Mouse (Mus musculus): ENCODE results near the gene 0610037L13Rik.
A peak's percentile ranks its signal among the peaks of the same experiment; 100 is the strongest.

The 0610037L13Rik gene

GRCm38 (mm10) chr4:107889731-107890432 is at the start of gene 0610037L13Rik:
Gene 0610037L13Rik (plus strand): TSS chr4:107889813.
- peak; percentile 97 for DNase-seq

DNA sequence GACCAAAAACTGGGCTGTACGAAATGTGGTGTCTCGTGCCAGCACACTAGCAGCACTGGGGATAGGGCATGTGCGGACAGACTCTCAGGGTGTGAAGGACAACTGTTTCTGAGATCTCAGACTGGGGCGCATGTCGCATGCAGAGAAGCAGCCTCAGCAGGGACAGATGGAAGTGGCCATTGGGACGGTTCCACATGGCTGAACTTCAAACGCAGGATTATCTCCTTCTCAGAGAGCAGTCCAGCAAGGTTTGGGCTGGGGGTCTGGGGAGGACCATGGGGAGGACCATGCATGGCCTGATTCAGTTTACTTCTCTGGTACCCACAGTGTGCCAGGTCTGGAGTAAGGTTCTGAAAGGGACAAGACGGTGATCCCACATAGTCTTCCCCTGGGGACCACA is 45.9 kb upstream of the 0610037L13Rik start:
- DNase-seq = no peak

- peak; percentile 39 for DNase-seq
Measured at GRCm38 (mm10) chr4:107844971-107845370, 44.6 kb upstream of the 0610037L13Rik start.

- DNase-seq = no peak
Measured at GRCm38 (mm10) chr4:107846795-107847194, 42.8 kb upstream of the 0610037L13Rik start.

DNA sequence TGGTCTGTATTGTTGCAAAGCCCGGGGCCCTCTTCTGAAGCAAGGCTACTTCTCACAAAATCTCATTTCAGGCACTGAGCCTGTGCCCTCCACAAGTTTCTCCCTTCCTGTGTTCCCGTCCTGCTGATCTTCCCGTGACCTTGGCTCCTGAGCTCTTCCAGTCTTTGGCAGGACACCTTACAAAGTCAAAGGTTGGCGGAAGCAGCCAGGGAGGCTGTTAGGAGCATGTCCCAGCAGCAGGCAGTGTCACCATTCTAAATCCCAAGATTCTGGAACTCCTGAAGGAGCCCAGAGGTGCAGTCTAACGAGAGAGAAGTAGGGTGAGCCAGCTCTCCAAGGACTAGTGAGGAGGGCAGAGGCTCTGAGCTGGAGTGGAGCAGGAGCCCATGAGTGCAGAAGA is 41.1 kb upstream of the 0610037L13Rik start:
- peak; percentile 42 for DNase-seq

DNA sequence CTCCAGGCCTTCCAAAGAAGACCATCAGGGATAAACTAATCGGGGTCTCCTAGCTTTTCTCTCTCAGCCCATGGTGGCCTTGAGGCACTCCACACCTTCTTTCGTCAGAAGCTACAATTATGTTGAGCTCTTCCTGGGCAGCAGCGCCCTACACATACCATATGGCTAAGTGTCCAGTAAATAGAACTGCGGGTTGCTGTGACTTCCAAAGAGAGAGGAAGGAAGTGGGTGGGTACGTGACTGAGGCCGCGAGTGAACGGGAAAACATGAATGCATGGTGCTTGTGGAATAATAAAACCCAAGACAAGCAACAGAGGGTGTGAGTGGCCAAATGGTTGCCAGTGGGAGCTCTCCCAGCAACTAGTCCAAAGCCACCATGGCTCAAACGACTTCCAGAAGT is 40.0 kb upstream of the 0610037L13Rik start:
- no peak for DNase-seq

- peak; percentile 48 for DNase-seq
Measured at GRCm38 (mm10) chr4:107850091-107850490, 39.5 kb upstream of the 0610037L13Rik start.

GRCm38 (mm10) chr4:107853333-107853732 is 36.3 kb upstream of the 0610037L13Rik start:
- DNase-seq = no peak

DNA sequence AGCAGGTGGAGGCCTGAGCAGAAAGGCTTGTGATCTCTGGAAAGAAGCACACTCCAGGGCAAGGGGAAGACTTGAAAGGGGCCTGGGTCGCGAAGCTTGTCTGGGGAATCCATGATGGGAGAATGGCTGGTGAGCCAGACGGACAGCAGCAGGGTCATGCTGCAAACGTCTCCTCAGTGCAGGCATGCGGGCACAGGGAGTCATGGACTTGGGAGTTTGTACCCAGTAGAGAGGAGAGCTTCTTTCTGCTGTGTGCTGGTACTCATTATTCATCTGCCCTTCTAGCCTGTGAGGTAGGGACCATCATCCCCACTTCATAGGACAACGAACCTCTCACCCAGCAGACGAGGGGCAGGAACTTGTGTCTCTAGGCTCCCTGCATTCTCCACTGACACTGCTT is 35.8 kb upstream of the 0610037L13Rik start:
- DNase-seq = peak; percentile 38

GRCm38 (mm10) chr4:107856958-107857686 is 32.5 kb upstream of the 0610037L13Rik start:
- DNase-seq = no peak

- DNase-seq = no peak
Measured at GRCm38 (mm10) chr4:107858995-107859394, 30.6 kb upstream of the 0610037L13Rik start.

DNA sequence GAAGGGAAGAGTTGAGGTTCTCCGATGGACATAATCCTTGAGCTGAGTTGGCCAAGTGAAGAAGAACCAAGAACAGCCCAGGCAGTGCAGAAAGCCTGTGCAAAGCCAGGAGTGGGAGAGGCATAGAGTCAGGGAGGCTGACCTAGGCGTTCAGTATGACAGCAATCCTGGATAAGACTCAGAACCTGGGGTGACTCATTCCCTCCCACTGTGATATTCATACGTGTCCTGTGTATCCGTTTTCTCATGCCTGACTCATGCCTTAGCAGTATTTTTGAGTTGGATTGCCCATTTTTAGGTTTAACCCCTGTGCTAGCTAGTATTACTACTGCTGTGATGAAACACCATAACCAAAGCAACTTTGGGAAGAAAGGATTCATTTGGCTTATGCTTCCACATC is 24.7 kb upstream of the 0610037L13Rik start:
- DNase-seq = no peak

- DNase-seq = peak; percentile 95
Measured at GRCm38 (mm10) chr4:107879254-107880050, 10.2 kb upstream of the 0610037L13Rik start, which contains the start of gene Magoh. Gene Magoh (plus strand): TSS chr4:107879755.

- DNase-seq = no peak
Measured at GRCm38 (mm10) chr4:107881631-107882030, 8.0 kb upstream of the 0610037L13Rik start.

DNA sequence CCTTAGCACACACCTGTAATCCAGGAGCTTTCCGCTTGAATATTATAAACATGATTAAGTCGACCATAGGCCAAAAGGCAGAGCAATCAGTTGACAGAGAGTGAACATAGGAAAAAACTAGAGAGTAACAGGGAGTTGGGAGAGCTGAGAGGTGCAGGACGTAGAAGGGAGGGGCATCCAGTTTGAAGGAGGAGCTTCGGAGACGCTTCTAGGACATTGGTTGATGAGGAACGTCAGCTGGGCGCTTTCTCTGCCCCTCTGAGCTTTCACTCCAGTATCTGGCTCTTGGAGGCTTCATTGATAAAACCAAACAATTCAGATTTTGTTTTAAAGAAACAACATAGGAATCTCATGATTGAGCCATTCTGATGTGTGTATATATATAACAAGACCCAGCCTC is 3.2 kb upstream of the 0610037L13Rik start:
- DNase-seq = no peak

DNA sequence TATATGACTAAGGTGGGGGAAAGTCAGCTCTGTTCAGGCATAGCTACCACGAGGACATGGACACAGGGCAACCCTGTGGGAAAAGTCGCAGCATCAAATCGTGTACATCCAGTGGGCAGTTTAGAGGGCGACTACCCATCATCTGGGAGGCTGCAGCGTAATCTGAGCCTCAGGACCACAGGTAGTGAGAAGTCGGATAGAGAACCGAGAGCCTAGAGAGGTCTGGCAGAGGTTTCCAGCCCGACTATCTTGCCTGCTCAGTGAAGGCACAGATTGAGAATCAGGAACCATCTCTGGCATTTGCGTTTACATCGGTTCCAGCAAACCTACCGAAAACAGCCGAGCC is 255 bp upstream of the 0610037L13Rik start:
- no peak for DNase-seq

- no peak for DNase-seq
Measured at GRCm38 (mm10) chr4:107892663-107893062, 3.0 kb downstream of the 0610037L13Rik start.

DNA sequence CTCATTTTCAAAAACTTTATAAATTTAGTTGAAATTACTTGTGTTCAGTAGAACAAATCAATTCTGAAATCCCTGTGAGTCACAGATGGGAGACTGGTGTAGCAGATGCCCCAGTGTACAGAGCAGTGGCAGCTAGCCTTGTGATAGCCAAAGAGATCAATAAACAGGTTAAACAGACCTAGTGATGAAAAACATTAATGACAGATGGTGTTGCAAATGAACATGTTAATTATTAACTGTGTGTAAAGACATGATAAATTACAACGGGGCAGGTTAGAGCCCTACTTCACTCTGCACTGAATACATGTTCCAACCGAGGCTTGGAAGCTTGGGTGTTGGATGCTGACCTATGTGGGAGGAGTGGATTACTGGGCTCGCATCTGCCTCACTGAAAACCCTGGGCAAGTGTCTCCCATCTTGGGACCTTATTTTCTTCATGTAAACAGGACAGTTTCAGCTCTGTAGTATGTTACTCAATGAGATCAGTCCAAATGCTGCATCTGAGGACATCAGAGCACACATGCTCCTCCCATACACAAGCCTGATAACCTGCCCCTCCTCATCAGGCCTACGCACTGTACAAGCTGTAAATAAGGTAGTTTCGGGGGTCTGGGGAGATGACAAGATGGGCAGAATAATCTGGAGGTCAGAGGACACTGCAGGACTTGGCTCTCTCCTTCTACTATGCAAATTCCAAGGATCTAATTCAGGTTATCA is 9.8 kb downstream of the 0610037L13Rik start:
- no peak for DNase-seq

DNA sequence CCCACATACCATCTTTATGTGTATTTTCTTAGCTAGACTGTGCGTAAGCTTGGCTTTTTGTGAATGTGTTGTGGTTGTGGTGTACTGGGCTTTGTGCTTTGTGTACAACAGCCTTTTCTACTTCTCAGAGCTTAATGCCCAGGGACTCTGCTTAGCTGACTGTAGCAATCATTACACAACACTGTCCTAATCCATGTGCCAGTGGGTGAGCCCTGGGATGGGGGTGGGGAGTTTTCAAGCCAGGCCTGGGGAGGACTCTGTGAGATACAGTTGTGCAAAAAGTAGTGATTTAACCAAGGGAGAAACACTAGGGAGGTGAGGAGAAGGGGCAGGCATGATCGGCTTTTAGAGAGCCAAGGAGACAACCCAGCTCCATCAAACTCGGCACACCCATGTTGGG is 10.6 kb downstream of the 0610037L13Rik start:
- no peak for DNase-seq

DNA sequence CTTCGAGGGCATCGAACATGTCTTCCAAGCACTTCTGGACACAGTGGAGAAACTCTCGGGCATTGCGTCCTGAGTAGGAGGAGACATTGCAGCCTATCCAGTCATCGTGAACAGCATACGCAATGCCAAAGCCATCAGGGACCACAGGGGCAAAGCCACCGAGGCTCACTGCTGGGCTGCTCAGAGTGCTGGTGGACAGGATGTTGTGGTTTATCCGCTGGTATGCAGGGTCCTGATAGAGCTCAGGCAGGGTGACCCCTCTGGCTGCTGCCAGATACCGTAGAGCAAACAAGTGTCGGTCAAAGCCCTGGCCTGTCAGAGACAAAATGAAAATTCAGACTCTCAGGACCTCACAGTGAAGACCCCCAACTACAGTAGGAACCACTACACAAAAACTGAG is 14.6 kb downstream of the 0610037L13Rik start:
- DNase-seq = no peak

DNA sequence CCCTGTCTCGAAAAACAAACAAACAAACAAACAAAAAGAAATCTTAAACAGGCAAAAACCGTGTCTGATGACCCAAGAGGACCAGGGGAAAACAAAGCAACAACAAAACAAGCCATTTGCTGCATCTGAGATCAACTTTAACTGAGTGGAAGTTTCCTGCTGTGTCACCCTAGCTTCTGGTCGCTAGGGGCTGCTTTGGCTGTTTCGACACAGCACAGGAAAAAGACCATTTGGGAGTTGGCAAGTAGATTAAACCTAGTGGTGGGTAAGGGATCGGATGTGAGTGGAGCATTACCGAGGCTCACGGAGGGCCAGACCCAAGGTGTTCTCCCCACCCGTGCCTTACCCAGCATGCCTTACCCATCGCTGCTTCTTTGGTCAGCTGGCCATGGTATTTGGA is 16.9 kb downstream of the 0610037L13Rik start:
- DNase-seq = no peak

GRCm38 (mm10) chr4:107910020-107910419 is 20.4 kb downstream of the 0610037L13Rik start:
- no peak for DNase-seq

DNA sequence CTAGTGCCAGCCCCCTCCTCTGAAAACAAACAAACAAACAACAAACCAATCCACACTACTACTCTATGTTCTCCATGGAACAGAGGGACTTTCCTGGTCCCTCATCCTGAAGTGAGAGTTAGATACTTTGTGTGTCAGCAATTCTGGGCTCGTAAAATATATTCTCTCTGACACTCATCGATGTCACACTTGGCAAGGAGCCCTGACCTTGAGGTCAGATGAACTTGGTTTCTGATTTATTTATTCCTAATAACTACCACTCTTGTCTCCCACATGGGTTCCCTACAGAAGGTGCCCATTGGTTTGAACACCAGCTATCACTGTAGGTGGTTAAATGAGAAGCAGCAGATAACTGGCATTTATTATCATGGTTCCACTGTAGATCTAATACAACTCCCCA is 30.7 kb downstream of the 0610037L13Rik start:
- DNase-seq = no peak

Measured in kidney, adult 11 months (tissue).